Mouse (Mus musculus) kidney, adult 9 months (tissue): ENCODE measurements at regions not wholly inside any gene's neighbourhood (a gene's known extent, or its start where the extent isn't known, plus 50 kb on each side); places are given as distances from the start of the nearest gene placed in this dataset.
"Not testable (repeated sequence)": the region's sequence is repeated elsewhere in the genome, so short reads cannot be mapped to it uniquely, and the experiment has no call there.

Experiments used
- DNase-seq: peaks from one replicate; pipeline ENCODE4 v3.0.0; 2022

GRCm38 (mm10) chr5:64555931-64556330 is 247.3 kb upstream of the Klf3 start:
- DNase-seq, result no peak

GRCm38 (mm10) chr5:64566451-64567390 is 236.5 kb upstream of the Klf3 start:
- no peak for DNase-seq

DNA sequence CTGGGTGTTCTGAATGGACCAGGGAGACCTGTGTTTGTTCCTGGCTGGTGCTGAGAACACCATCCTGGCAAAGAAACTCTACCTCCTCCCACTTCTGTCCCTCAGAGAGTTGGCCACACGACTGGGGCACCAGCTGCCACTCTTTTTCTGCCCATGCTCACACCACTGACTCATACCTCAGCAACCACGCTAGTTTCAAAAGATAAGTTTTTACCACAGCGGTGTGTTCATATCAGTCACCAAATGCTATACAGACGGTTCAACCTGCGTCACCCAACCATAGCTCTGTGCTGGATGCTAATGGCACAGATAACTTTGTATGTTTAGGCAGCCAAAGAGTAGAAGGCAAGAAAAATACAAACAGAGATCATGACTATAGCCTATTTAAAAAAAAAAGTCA is 235.4 kb upstream of the Klf3 start:
- no peak for DNase-seq

DNA sequence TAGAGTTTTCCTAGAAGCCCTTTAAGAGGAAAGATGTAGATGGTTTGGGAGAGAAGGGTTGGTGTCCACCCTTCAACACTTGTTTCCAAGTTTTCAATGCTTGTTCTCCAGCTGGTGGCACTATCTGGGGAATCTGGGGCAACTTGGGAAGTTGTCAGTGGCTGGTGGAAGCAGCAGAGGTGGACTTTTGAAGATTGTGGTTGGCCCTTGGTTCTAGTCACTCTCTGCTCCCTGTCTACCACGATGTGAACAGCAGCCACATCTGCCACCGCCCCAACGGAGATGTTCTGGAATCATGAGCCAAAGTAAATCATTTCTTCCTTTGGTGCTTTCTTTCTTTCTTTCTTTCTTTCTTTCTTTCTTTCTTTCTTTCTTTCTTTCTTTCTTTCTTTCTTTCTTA is 234.9 kb upstream of the Klf3 start:
- DNase-seq, result no peak

GRCm38 (mm10) chr5:64574386-64574785 is 228.8 kb upstream of the Klf3 start:
- DNase-seq, result no peak

DNA sequence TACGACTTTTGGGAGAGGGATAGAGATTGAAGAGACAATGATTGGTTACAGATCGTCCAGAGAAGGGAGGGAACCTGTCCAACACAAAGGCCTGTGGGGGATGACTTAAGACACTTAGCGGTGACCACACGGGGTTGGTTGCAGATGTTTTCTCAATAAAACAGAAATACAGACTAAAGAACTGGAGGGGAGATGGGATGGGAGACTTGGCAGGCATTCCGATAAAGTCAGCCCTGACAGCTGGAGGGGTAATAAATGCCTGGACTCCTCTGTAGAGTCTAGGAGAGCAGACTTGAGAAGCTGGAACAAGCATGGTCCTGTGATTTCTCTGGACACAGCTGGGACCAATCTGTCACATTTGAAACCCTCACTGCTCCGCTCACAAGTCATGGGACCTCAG is 227.3 kb upstream of the Klf3 start:
- no peak for DNase-seq

GRCm38 (mm10) chr5:64576426-64577262 is 226.5 kb upstream of the Klf3 start:
- DNase-seq, result no peak

- DNase-seq, result no peak
Observed at GRCm38 (mm10) chr5:64577424-64577823, 225.8 kb upstream of the Klf3 start.

DNA sequence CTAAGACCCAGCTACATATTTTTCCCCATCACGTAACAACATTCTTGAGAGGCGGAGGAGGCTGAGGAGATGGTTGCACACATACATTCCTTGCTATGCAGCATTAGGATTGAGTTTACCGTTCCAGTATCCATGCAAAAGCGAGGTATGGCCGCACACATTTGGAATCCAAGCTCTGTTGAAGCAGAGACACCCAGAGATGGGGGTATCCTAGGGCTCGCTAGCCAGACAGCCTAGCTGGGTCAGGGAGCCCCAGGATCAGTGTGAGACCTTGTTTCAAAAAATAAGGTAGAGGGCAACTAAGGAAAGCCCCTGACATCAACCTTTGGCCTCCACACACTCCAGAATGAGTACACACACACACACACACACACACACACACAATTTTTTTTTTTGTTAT is 224.7 kb upstream of the Klf3 start:
- peak; percentile 28 for DNase-seq

- DNase-seq, result peak; percentile 88
Observed at GRCm38 (mm10) chr5:64579086-64579485, 224.1 kb upstream of the Klf3 start.

GRCm38 (mm10) chr5:64579494-64580339 is 223.5 kb upstream of the Klf3 start:
- DNase-seq, result peak; percentile 98

GRCm38 (mm10) chr5:64580340-64580723 is 222.9 kb upstream of the Klf3 start:
- DNase-seq, result peak; percentile 81

GRCm38 (mm10) chr5:64580786-64581445 is 222.3 kb upstream of the Klf3 start:
- no peak for DNase-seq

GRCm38 (mm10) chr5:64581461-64581860 is 221.7 kb upstream of the Klf3 start:
- DNase-seq, result peak; percentile 71

DNA sequence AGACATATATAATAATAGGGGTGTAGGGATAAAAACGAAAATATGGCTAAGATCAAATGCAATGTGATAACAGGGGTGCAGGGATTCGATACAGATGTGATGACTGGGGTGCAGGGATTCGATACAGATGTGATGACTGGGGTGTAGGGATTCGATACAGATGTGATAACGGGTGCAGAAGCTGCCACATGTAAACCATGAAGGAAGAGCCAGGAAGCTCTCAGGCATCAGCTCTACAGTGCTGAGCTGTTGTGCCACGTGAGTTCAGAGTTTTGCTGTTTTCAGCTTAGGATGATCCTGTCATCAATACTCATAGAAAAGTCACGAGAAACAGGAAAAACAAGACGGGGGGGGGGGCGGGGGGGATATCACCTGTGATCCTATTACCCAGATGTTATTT is 221.2 kb upstream of the Klf3 start:
- no peak for DNase-seq

GRCm38 (mm10) chr5:64584308-64584707 is 218.9 kb upstream of the Klf3 start:
- no peak for DNase-seq

GRCm38 (mm10) chr5:64585076-64585786 is 218.0 kb upstream of the Klf3 start:
- DNase-seq, result no peak

- no peak for DNase-seq
Observed at GRCm38 (mm10) chr5:64586316-64586715, 216.9 kb upstream of the Klf3 start.

DNA sequence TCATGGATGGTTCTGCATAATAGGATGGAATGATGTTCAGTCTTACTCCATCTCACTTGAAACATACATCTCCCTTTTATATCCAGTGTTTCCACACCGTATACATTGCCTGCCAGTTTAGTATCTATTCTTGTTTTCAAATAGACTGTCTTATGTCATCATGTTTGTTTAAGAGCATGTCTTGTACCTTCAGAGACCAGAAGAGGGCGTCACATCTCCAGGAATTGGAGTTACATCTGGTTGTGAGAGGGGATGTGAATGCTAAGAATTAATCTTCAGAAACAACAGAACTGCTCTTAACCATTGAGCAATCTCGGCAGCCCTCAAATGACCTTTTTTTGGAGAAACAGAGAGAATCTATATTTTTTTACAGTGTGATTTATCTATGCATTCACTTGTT is 216.3 kb upstream of the Klf3 start:
- no peak for DNase-seq

GRCm38 (mm10) chr5:64587895-64588738 is 215.1 kb upstream of the Klf3 start:
- no peak for DNase-seq

GRCm38 (mm10) chr5:64588768-64589167 is 214.4 kb upstream of the Klf3 start:
- DNase-seq, result not testable (repeated sequence)
